Mouse (Mus musculus): ENCODE measurements at regions not wholly inside any gene's neighbourhood (a gene's known extent, or its start where the extent isn't known, plus 50 kb on each side); places are given as distances from the start of the nearest gene placed in this dataset.

- TF ChIP-seq CTCF (IDR thresholded peaks at IDR 0.05) (no peak), POLR2A (IDR thresholded peaks at IDR 0.05; ENCODE audit: insufficient read depth, low read depth, low read length) (no peak)
These were observed 159.4 kb upstream of the Lef1 start for GRCm38 (mm10) chr3:130950872-130951271.

Measured in heart, adult 2 months (tissue).